Mouse (Mus musculus) layer of hippocampus, adult 9-11 months (tissue): ENCODE results near the gene Mei4.

Experiments
- DNase-seq: peaks from one replicate; pipeline ENCODE4 v3.0.0; 2022

The Mei4 gene

GRCm38 (mm10) chr9:82160143-82160542, 296.7 kb downstream of the Mei4 start:
- no peak for DNase-seq

GRCm38 (mm10) chr9:82162415-82162814, 298.9 kb downstream of the Mei4 start:
- DNase-seq, result no peak

- DNase-seq, result no peak
Observed at GRCm38 (mm10) chr9:82217976-82218375, 354.5 kb downstream of the Mei4 start.

- DNase-seq, result no peak
Observed at GRCm38 (mm10) chr9:82247695-82248445, 384.4 kb downstream of the Mei4 start.
